Mouse (Mus musculus) CH12.LX (cell line): ENCODE measurements around the gene Olfr95. TPM values are rescaled to one million over a fixed set of nuclear protein-coding genes. Genes with fewer than 3 reads are reported as not detected.

Experiments used
- DNase-seq: peaks from one replicate; pipeline ENCODE4 v3.0.0-alpha.2; 2013; ENCODE audit errors: extremely low read depth
- H3K27ac ChIP-seq: 2 replicates; pipeline ENCODE4 v1.5.1; 2012; ENCODE audit warnings: low read depth, mild to moderate bottlenecking, control low read depth, moderate library complexity; ENCODE audit not compliant: insufficient read depth
- H3K27me3 ChIP-seq: replicated peaks from 2 replicates; pipeline ENCODE3; 2012; ENCODE audit warnings: inconsistent platforms
- H3K36me3 ChIP-seq, 2 experiments: replicated peaks in 1 of 2; 2 replicates each; pipeline versions ENCODE3 to v1.6.1; 2012; ENCODE audit warnings: inconsistent platforms in 1 of 2, low read length in 1 of 2, mild to moderate bottlenecking in 1 of 2, mixed read lengths in 1 of 2, moderate library complexity in 1 of 2; ENCODE audit not compliant: control insufficient read depth in 1 of 2, insufficient read depth in 1 of 2
- H3K4me1 ChIP-seq, 2 experiments: 2 replicates each; pipeline ENCODE4 v1.6.1; 2012; ENCODE audit warnings: inconsistent platforms in 1 of 2, moderate library complexity in 1 of 2; ENCODE audit not compliant: insufficient read depth in 2 of 2, control insufficient read depth in 1 of 2
- H3K4me2 ChIP-seq: 2 replicates; pipeline ENCODE4 v1.6.1; 2012; ENCODE audit warnings: low read depth, mild to moderate bottlenecking, control low read depth; ENCODE audit not compliant: poor library complexity, insufficient read depth, severe bottlenecking
- H3K4me3 ChIP-seq, 3 experiments: fragments of 150-350 bp in 1 of 3; sonication (generic) in 1 of 3; replicated peaks in 1 of 3; 2 replicates each; pipeline versions ENCODE3 to v1.5.1; 2011 to 2012; ENCODE audit warnings: low read depth in 2 of 3, low read length in 2 of 3, mild to moderate bottlenecking in 2 of 3, moderate library complexity in 2 of 3, control low read depth in 1 of 3, improper control_type of control experiment in 1 of 3, inconsistent platforms in 1 of 3, mixed read lengths in 1 of 3; ENCODE audit not compliant: poor library complexity in 1 of 3
- H3K79me2 ChIP-seq: replicated peaks from 2 replicates; pipeline ENCODE4 v1.6.1; 2012; ENCODE audit warnings: mild to moderate bottlenecking, moderate library complexity; ENCODE audit not compliant: control insufficient read depth, poor library complexity, insufficient read depth, severe bottlenecking; ENCODE audit errors: extremely low read depth
- H3K9ac ChIP-seq: 2 replicates; pipeline ENCODE4 v1.6.1; 2012; ENCODE audit warnings: low read depth, mild to moderate bottlenecking, control low read depth, moderate library complexity; ENCODE audit not compliant: insufficient read depth
- H3K9me3 ChIP-seq: replicated peaks from 2 replicates; pipeline ENCODE3; 2012; ENCODE audit warnings: low read length, inconsistent platforms, mixed read lengths
- CHD2 ChIP-seq: IDR thresholded peaks from 2 replicates; pipeline ENCODE4 v1.6.1; 2011; ENCODE audit warnings: low read length, improper control_type of control experiment
- EP300 ChIP-seq: IDR thresholded peaks from 2 replicates; pipeline ENCODE4 v1.6.1; 2011; ENCODE audit warnings: low read length, improper control_type of control experiment
- HCFC1 ChIP-seq: IDR thresholded peaks from 2 replicates; pipeline ENCODE4 v1.6.1; 2012; ENCODE audit warnings: low read depth, mild to moderate bottlenecking, inconsistent platforms, low read length, improper control_type of control experiment
- IRF4 ChIP-seq: IDR thresholded peaks from 2 replicates; pipeline ENCODE4 v1.6.1; 2014; ENCODE audit warnings: low read depth, mild to moderate bottlenecking, inconsistent platforms, low read length, improper control_type of control experiment
- JUN ChIP-seq: IDR thresholded peaks from 2 replicates; pipeline ENCODE4 v1.6.1; 2011; ENCODE audit warnings: low read depth, mild to moderate bottlenecking, low read length, improper control_type of control experiment, moderate library complexity; ENCODE audit not compliant: insufficient read depth
- MAZ ChIP-seq: IDR thresholded peaks from 2 replicates; pipeline ENCODE4 v1.6.1; 2012; ENCODE audit warnings: low read depth, mild to moderate bottlenecking, inconsistent platforms, low read length, improper control_type of control experiment, moderate library complexity
- MEF2A ChIP-seq: IDR thresholded peaks from 2 replicates; pipeline ENCODE4 v1.6.1; 2014; ENCODE audit warnings: low read depth, mild to moderate bottlenecking, inconsistent platforms, low read length, improper control_type of control experiment, borderline replicate concordance
- MXI1 ChIP-seq: IDR thresholded peaks from 2 replicates; pipeline ENCODE4 v1.6.1; 2011; ENCODE audit warnings: mild to moderate bottlenecking, low read depth, low read length, improper control_type of control experiment
- NRF1 ChIP-seq: IDR thresholded peaks from 2 replicates; pipeline ENCODE4 v1.6.1; 2014; ENCODE audit warnings: low read depth, mild to moderate bottlenecking, inconsistent platforms, low read length, improper control_type of control experiment, moderate library complexity
- PAX5 ChIP-seq: IDR thresholded peaks from 2 replicates; pipeline ENCODE4 v1.6.1; 2012; ENCODE audit warnings: low read length, inconsistent platforms, mixed read lengths
- POLR2AphosphoS2 ChIP-seq: IDR thresholded peaks from 2 replicates; pipeline ENCODE4 v1.6.1; 2011; ENCODE audit warnings: low read depth, low read length, improper control_type of control experiment
- RAD21 ChIP-seq: IDR thresholded peaks from 2 replicates; pipeline ENCODE4 v1.6.1; 2011; ENCODE audit warnings: low read depth, mild to moderate bottlenecking, low read length, improper control_type of control experiment, moderate library complexity
- SIN3A ChIP-seq: IDR thresholded peaks from 2 replicates; pipeline ENCODE4 v1.6.1; 2012; ENCODE audit warnings: low read length, improper control_type of control experiment, inconsistent platforms
- SMC3 ChIP-seq: IDR thresholded peaks from 2 replicates; pipeline ENCODE4 v1.6.1; 2011; ENCODE audit warnings: low read depth, low read length, improper control_type of control experiment
- TBP ChIP-seq: conservative IDR thresholded peaks from 2 replicates; pipeline ENCODE4 v1.6.1; 2011; ENCODE audit warnings: low read depth, low read length, improper control_type of control experiment
- TCF12 ChIP-seq: IDR thresholded peaks from 2 replicates; pipeline ENCODE4 v1.6.1; 2014; ENCODE audit warnings: low read depth, mild to moderate bottlenecking, inconsistent platforms, low read length, improper control_type of control experiment
- USF2 ChIP-seq: conservative IDR thresholded peaks from 2 replicates; pipeline ENCODE4 v1.6.1; 2011; ENCODE audit warnings: low read depth, low read length, improper control_type of control experiment
- ZC3H11A ChIP-seq: IDR thresholded peaks from 2 replicates; pipeline ENCODE4 v1.6.1; 2012; ENCODE audit warnings: low read depth, mild to moderate bottlenecking, inconsistent platforms, low read length, improper control_type of control experiment
- ZKSCAN1 ChIP-seq: IDR thresholded peaks from 2 replicates; pipeline ENCODE4 v1.6.1; 2012; ENCODE audit warnings: low read depth, inconsistent platforms, low read length, improper control_type of control experiment, borderline replicate concordance
- ZMIZ1 ChIP-seq: IDR thresholded peaks from 2 replicates; pipeline ENCODE4 v1.6.1; 2012; ENCODE audit warnings: low read depth, mild to moderate bottlenecking, inconsistent platforms, low read length, improper control_type of control experiment
- dilution Hi-C: fragments of 300-500 bp; cut with MboI; formaldehyde crosslinking; loops from 2 replicates; pipeline ENCODE4 v1.14.3; 2020; ENCODE audit warnings: low sequenced_read_pairs; ENCODE audit not compliant: extremely low pct_unique_long_range_greater_than_20kb, extremely low pct_ligation_motif_present
- in situ Hi-C: fragments of 300-500 bp; cut with MboI; formaldehyde crosslinking; loops from 3 replicates; pipeline ENCODE4 v1.14.3; 2019; ENCODE audit warnings: low sequenced_read_pairs, low pct_ligation_motif_present, low pct_unique_long_range_greater_than_20kb, mixed read lengths
- polyA plus RNA-seq: library from polyadenylated mRNA; unstranded; fragments of >175 nt; gene quantifications from 2 replicates; pipeline ENCODE4 v1.2.1, GENCODE M21; 2012; ENCODE audit warnings: low read depth; ENCODE audit not compliant: insufficient read length
- total RNA-seq, 2 experiments: library from RNA; depleted of rRNA; stranded (reverse); fragments of 300-350 nt in 1 of 2; fragments of >200 nt in 1 of 2; gene quantifications; 2 replicates each; pipeline ENCODE4 v1.2.3; 2012 to 2014

Gene Olfr95
- total and polyA plus RNA-seq, 3 experiments: not detected

- dilution Hi-C loops (no loop called here), in situ Hi-C loops (no loop called here)
- H3K4me1 ChIP-seq: no peaks in the 10 kb centered on the region; a peak in 1 of 4 replicates
- H3K79me2 ChIP-seq: no peaks in the 10 kb centered on the region
- TF ChIP-seq CHD2: no peak
- no peak for TF ChIP-seq TBP
- no peak for TF ChIP-seq ZC3H11A
- no peak for TF ChIP-seq TCF12
- no peak for TF ChIP-seq NRF1
- no peak for TF ChIP-seq POLR2AphosphoS2
- TF ChIP-seq SMC3: no peak
- TF ChIP-seq ZKSCAN1: no peak
- TF ChIP-seq MEF2A: no peak
- TF ChIP-seq IRF4: no peak
- no peak for TF ChIP-seq RAD21
- TF ChIP-seq JUN: no peak
- no peak for TF ChIP-seq SIN3A
- TF ChIP-seq USF2: no peak
- no peak for DNase-seq
- peaks cover 4% of the 10 kb centered on the region for H3K9me3 ChIP-seq
- peaks cover 2% of the 10 kb centered on the region for H3K27me3 ChIP-seq
- H3K27ac ChIP-seq: no peak within 1 kb of the TSS
- H3K9ac ChIP-seq: no peak within 1 kb of the TSS
- H3K4me2 ChIP-seq: peak within 1 kb of the TSS; percentile 5; the same call in 1 of the 2 replicates
- H3K36me3 ChIP-seq: no peaks in the 10 kb centered on the region
- H3K4me3 ChIP-seq: no peak within 1 kb of the TSS
Observed at GRCm38 (mm10) chr17:37193656-37194055, 19.3 kb downstream of the Olfr95 start, which contains the start of gene Ubd. Gene Ubd (plus strand): TSS chr17:37193892.

DNA sequence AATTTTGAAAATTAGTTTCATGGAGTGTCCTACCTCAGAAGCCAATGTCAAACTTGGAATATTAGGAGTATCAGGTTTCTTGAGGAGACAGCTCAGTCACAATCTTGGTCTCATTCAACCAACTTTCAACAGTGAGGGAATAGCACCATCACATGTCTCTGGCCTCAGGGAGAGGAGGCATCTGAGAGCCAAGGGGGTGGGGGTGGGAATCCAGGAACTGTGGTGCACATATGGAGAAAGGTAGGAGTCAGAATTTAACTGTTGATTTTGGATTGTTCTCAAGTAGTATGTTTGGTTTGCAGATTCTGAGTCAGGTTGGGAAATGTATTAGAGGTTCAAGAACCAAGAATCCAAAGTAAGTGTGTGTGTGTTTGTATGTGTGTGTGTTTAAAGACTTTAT, 19.9 kb downstream of the Olfr95 start:
- Histone ChIP-seq H3K9me3 (peaks cover 4% of the 10 kb centered on the region), H3K9ac (no peak overlapping the region), H3K27ac (no peak overlapping the region), H3K4me1 (no peaks in the 10 kb centered on the region; a peak in 1 of 4 replicates), H3K27me3 (peaks cover 2% of the 10 kb centered on the region), H3K36me3 (no peaks in the 10 kb centered on the region), H3K79me2 (no peaks in the 10 kb centered on the region), H3K4me2 (no peak overlapping the region), H3K4me3 (no peak overlapping the region)
- dilution Hi-C loops: no loop called here
- in situ Hi-C loops: no loop called here
- TF ChIP-seq MAZ (no peak), PAX5 (no peak), ZMIZ1 (no peak), HCFC1 (no peak), EP300 (no peak), MXI1 (no peak), TCF12 (no peak), USF2 (no peak), POLR2AphosphoS2 (no peak), IRF4 (no peak), RAD21 (no peak)
- DNase-seq: no peak
